Mouse (Mus musculus): ENCODE data around the gene Zfp316.

GRCm38 (mm10) chr5:143293404-143293803 is 23.6 kb upstream of the Zfp316 start, which contains the start of gene Zfp853:
- TF ChIP-seq POLR2A (IDR thresholded peaks at IDR 0.05; ENCODE audit: borderline replicate concordance, control insufficient read depth, low read depth, low read length) (no peak), CTCF (IDR thresholded peaks at IDR 0.05; ENCODE audit: control insufficient read depth, insufficient read depth, low read length) (no peak)

Data from bone marrow, adult 2 months (tissue).